Mouse (Mus musculus) heart, embryonic 16.5 days (tissue): ENCODE measurements at regions not wholly inside any gene's neighbourhood (a gene's known extent, or its start where the extent isn't known, plus 50 kb on each side); places are given as distances from the start of the nearest gene placed in this dataset.

Experiments used
- ATAC-seq: fragments of 200-750 bp; cut with Nextera tagmentation; replicated peaks from 2 replicates; pipeline ENCODE4 v1.8.0; 2017; ENCODE audit warnings: moderate number of reproducible peaks; ENCODE audit not compliant: insufficient read depth, low FRiP score; ENCODE audit errors: extremely low read depth
- H3K27ac ChIP-seq: fragments of 300-500 bp; sonication (generic); 2 replicates; pipeline ENCODE4 v1.5.1; 2014; ENCODE audit warnings: mild to moderate bottlenecking, low read length, control low read depth, moderate library complexity
- H3K27me3 ChIP-seq: fragments of 300-500 bp; sonication (generic); 2 replicates; pipeline ENCODE4 v1.6.1; 2014; ENCODE audit warnings: low read length, mixed read lengths; ENCODE audit not compliant: control insufficient read depth, insufficient read depth
- H3K36me3 ChIP-seq: fragments of 300-500 bp; sonication (generic); 2 replicates; pipeline ENCODE4 v1.6.1; 2014; ENCODE audit not compliant: control insufficient read depth, insufficient read depth
- H3K4me1 ChIP-seq: fragments of 300-500 bp; sonication (generic); 2 replicates; pipeline ENCODE4 v1.6.1; 2014; ENCODE audit warnings: low read length, mixed read lengths; ENCODE audit not compliant: control insufficient read depth, insufficient read depth
- H3K4me2 ChIP-seq: fragments of 300-500 bp; sonication (generic); 2 replicates; pipeline ENCODE4 v1.6.1; 2014; ENCODE audit warnings: low read depth, mild to moderate bottlenecking, control low read depth, low read length
- H3K4me3 ChIP-seq: fragments of 300-500 bp; sonication (generic); 2 replicates; pipeline ENCODE4 v1.5.1; 2014; ENCODE audit warnings: mild to moderate bottlenecking, control low read depth, low read length
- H3K9ac ChIP-seq: fragments of 300-500 bp; sonication (generic); 2 replicates; pipeline ENCODE4 v1.6.1; 2014; ENCODE audit warnings: low read length, control low read depth
- H3K9me3 ChIP-seq: fragments of 300-500 bp; sonication (generic); replicated peaks from 2 replicates; pipeline ENCODE4 v1.6.1; 2016; ENCODE audit warnings: low read length; ENCODE audit not compliant: control insufficient read depth
- WGBS: fragments of 180-500 bp; shearing (Covaris S2); extraction: QIAGEN DNeasy Blood & Tissue Kit; methylation state at CpG from one replicate; pipeline ENCODE4 v1.1.7; 2014; 5-methylcytosine and 5-hydroxymethylcytosine counted together

- Histone ChIP-seq H3K9me3 (no peaks in the 10 kb centered on the region), H3K9ac (no peak overlapping the region), H3K4me2 (no peak overlapping the region), H3K27me3 (peaks cover 4% of the 10 kb centered on the region; the same call in 1 of the 2 replicates), H3K27ac (no peak overlapping the region), H3K4me1 (0 out of 2 replicates have a peak, but pooled peaks cover 2% of the 10 kb centered on the region), H3K36me3 (no peaks in the 10 kb centered on the region), H3K4me3 (no peak overlapping the region)
- ATAC-seq, result peak; percentile 67; the same call in 1 of the 2 replicates
- 27% methylated on average over 7 of the region's 7 CpGs for WGBS
Measured at GRCm38 (mm10) chr12:77638266-77638665, 400.3 kb downstream of the Fut8 start.

- Histone ChIP-seq H3K9ac (no peak overlapping the region), H3K36me3 (no peaks in the 10 kb centered on the region), H3K4me1 (0 out of 2 replicates have a peak, but pooled peaks cover 2% of the 10 kb centered on the region), H3K4me2 (no peak overlapping the region), H3K27me3 (no peaks in the 10 kb centered on the region; the same call in 1 of the 2 replicates), H3K9me3 (no peaks in the 10 kb centered on the region), H3K27ac (no peak overlapping the region), H3K4me3 (no peak overlapping the region)
- 46% methylated on average over 4 of the region's 4 CpGs for WGBS
- ATAC-seq, result no peak
Measured at GRCm38 (mm10) chr12:77642336-77642735, 404.4 kb downstream of the Fut8 start.

- H3K9ac ChIP-seq, result no peak overlapping the region
- H3K9me3 ChIP-seq, result no peaks in the 10 kb centered on the region
- no peaks in the 10 kb centered on the region for H3K36me3 ChIP-seq
- no peaks in the 10 kb centered on the region; the same call in 1 of the 2 replicates for H3K27me3 ChIP-seq
- WGBS, result 62% methylated on average over 3 of the region's 3 CpGs
- no peak overlapping the region for H3K27ac ChIP-seq
- no peak overlapping the region for H3K4me2 ChIP-seq
- no peak overlapping the region for H3K4me3 ChIP-seq
- ATAC-seq, result no peak
- no peaks in the 10 kb centered on the region for H3K4me1 ChIP-seq
Measured at GRCm38 (mm10) chr12:77647841-77648240, 409.9 kb downstream of the Fut8 start.

GRCm38 (mm10) chr12:77654282-77654681 is 416.4 kb downstream of the Fut8 start:
- H3K27me3 ChIP-seq, result no peaks in the 10 kb centered on the region
- no peak for ATAC-seq
- H3K4me3 ChIP-seq, result no peak overlapping the region
- no peaks in the 10 kb centered on the region for H3K9me3 ChIP-seq
- H3K36me3 ChIP-seq, result no peaks in the 10 kb centered on the region
- no peak overlapping the region for H3K27ac ChIP-seq
- 51% methylated on average over 3 of the region's 3 CpGs for WGBS
- no peak overlapping the region for H3K4me2 ChIP-seq
- no peak overlapping the region for H3K9ac ChIP-seq
- no peaks in the 10 kb centered on the region for H3K4me1 ChIP-seq

- ATAC-seq, result no peak
- no peak overlapping the region for H3K4me3 ChIP-seq
- no peaks in the 10 kb centered on the region for H3K36me3 ChIP-seq
- no peaks in the 10 kb centered on the region for H3K4me1 ChIP-seq
- no peak overlapping the region for H3K27ac ChIP-seq
- WGBS, result 78% methylated on average over 5 of the region's 5 CpGs
- H3K4me2 ChIP-seq, result no peak overlapping the region
- no peak overlapping the region for H3K9ac ChIP-seq
- H3K27me3 ChIP-seq, result no peaks in the 10 kb centered on the region
- H3K9me3 ChIP-seq, result no peaks in the 10 kb centered on the region
Measured at GRCm38 (mm10) chr12:77657060-77657459, 419.1 kb downstream of the Fut8 start.

GRCm38 (mm10) chr12:77657878-77658277 is 420.0 kb downstream of the Fut8 start:
- Histone ChIP-seq H3K36me3 (no peaks in the 10 kb centered on the region), H3K27ac (no peak overlapping the region), H3K4me1 (no peaks in the 10 kb centered on the region), H3K27me3 (no peaks in the 10 kb centered on the region), H3K4me3 (no peak overlapping the region), H3K9me3 (no peaks in the 10 kb centered on the region), H3K4me2 (no peak overlapping the region), H3K9ac (no peak overlapping the region)
- no peak for ATAC-seq
- WGBS, result 62% methylated on average over 3 of the region's 3 CpGs

GRCm38 (mm10) chr12:77663180-77663579 is 425.3 kb downstream of the Fut8 start:
- no peaks in the 10 kb centered on the region for H3K9me3 ChIP-seq

GRCm38 (mm10) chr12:77663665-77664374 is 425.9 kb downstream of the Fut8 start:
- H3K9ac ChIP-seq, result no peak overlapping the region
- H3K36me3 ChIP-seq, result no peaks in the 10 kb centered on the region
- H3K4me3 ChIP-seq, result no peak overlapping the region
- H3K4me2 ChIP-seq, result no peak overlapping the region
- H3K4me1 ChIP-seq, result 0 out of 2 replicates have a peak, but pooled peaks cover 2% of the 10 kb centered on the region
- no peaks in the 10 kb centered on the region for H3K9me3 ChIP-seq
- H3K27ac ChIP-seq, result no peak overlapping the region
- 34% methylated on average over 7 of the region's 7 CpGs for WGBS
- no peak; the same call in 1 of the 2 replicates for ATAC-seq
- no peaks in the 10 kb centered on the region; the same call in 1 of the 2 replicates for H3K27me3 ChIP-seq

More at GRCm38 (mm10) chr12:77663180-77663579, 425.3 kb downstream of the Fut8 start:
- 0 out of 2 replicates have a peak, but pooled peaks cover 2% of the 10 kb centered on the region for H3K4me1 ChIP-seq
- 73% methylated on average over 3 of the region's 3 CpGs for WGBS
- no peak overlapping the region for H3K27ac ChIP-seq
- H3K4me2 ChIP-seq, result no peak overlapping the region
- no peak overlapping the region for H3K4me3 ChIP-seq
- no peak overlapping the region for H3K9ac ChIP-seq
- no peak for ATAC-seq
- no peaks in the 10 kb centered on the region for H3K36me3 ChIP-seq
- no peaks in the 10 kb centered on the region; the same call in 1 of the 2 replicates for H3K27me3 ChIP-seq

- 76% methylated on average over 8 of the region's 8 CpGs for WGBS
- no peak for ATAC-seq
- Histone ChIP-seq H3K4me3 (no peak overlapping the region), H3K9ac (no peak overlapping the region), H3K9me3 (no peaks in the 10 kb centered on the region), H3K4me1 (0 out of 2 replicates have a peak, but pooled peaks cover 2% of the 10 kb centered on the region), H3K27ac (no peak overlapping the region), H3K27me3 (peaks cover 6% of the 10 kb centered on the region), H3K36me3 (no peaks in the 10 kb centered on the region), H3K4me2 (no peak overlapping the region)
Measured at GRCm38 (mm10) chr12:77666411-77666810, 428.5 kb downstream of the Fut8 start.
